16 mouse cellular contexts compared by ENCODE assay signal in genomic region chr17:48776502-48776902, GRCm38 (mm10).
DNase-seq lines count a peak whose midpoint lies in the region; ATAC-seq and TF ChIP-seq lines count a peak whose summit lies in the region.
"Had no signal": no experiment of that assay in that cellular context is flagged by ENCODE, and none has a peak within 500 bp of the region (broad histone marks: within the 10 kb centered on the region; RNA-seq: fewer than 3 reads in every experiment).

No protein-coding gene starts in this region.

- H3K36me3 ChIP-seq in forebrain, embryonic 12.5 days (replicated peaks) = no peaks in the 10 kb centered on the region
- no peaks in the 10 kb centered on the region for H3K36me3 ChIP-seq in hindbrain, embryonic 15.5 days
- H3K36me3 ChIP-seq in midbrain, postnatal 0 days (ENCODE audit: insufficient read depth, low read length) = no peaks in the 10 kb centered on the region
- H3K36me3 ChIP-seq in lung, postnatal 0 days (ENCODE audit: insufficient read depth, low read length) = no peaks in the 10 kb centered on the region
- H3K36me3 ChIP-seq: heart, embryonic 12.5 days had no signal

- H3K27me3 ChIP-seq in forebrain, embryonic 12.5 days = 0 out of 2 replicates have a peak, but pooled peaks cover 4% of the 10 kb centered on the region
- no peaks in the 10 kb centered on the region for H3K27me3 ChIP-seq in hindbrain, embryonic 15.5 days
- H3K27me3 ChIP-seq in midbrain, postnatal 0 days (ENCODE audit: insufficient read depth, low read length) = no peaks in the 10 kb centered on the region
- no peaks in the 10 kb centered on the region for H3K27me3 ChIP-seq in lung, postnatal 0 days (replicated peaks; ENCODE audit: insufficient read depth, low read length)
- H3K27me3 ChIP-seq: heart, embryonic 12.5 days had no signal

- no peak for TF ChIP-seq CTCF in midbrain, postnatal 0 days (IDR thresholded peaks at IDR 0.05)
- TF ChIP-seq CTCF in lung, postnatal 0 days (IDR thresholded peaks at IDR 0.05) = no peak

- H3K9me3 ChIP-seq in forebrain, embryonic 12.5 days = no peaks in the 10 kb centered on the region
- H3K9me3 ChIP-seq in hindbrain, embryonic 15.5 days = no peaks in the 10 kb centered on the region
- H3K9me3 ChIP-seq in midbrain, postnatal 0 days (ENCODE audit: low read length) = no peaks in the 10 kb centered on the region
- no peaks in the 10 kb centered on the region for H3K9me3 ChIP-seq in lung, postnatal 0 days (ENCODE audit: low read length)
- H3K9me3 ChIP-seq: heart, embryonic 12.5 days had no signal

- H3K27ac ChIP-seq in forebrain, embryonic 12.5 days = peak overlapping the region; percentile 79
- H3K27ac ChIP-seq in hindbrain, embryonic 15.5 days (replicated peaks) = peak overlapping the region; percentile 75
- H3K27ac ChIP-seq in midbrain, postnatal 0 days (ENCODE audit: low read depth, low read length) = peak overlapping the region; percentile 63
- no peak overlapping the region for H3K27ac ChIP-seq in lung, postnatal 0 days (ENCODE audit: low read length)
- H3K27ac ChIP-seq: kidney, postnatal 0 days; stomach, postnatal 0 days had no signal

- no peak overlapping the region for H3K4me3 ChIP-seq in forebrain, embryonic 12.5 days (replicated peaks)
- H3K4me3 ChIP-seq in hindbrain, embryonic 15.5 days = no peak overlapping the region
- H3K4me3 ChIP-seq in midbrain, postnatal 0 days (ENCODE audit: low read depth, low read length) = no peak overlapping the region
- H3K4me3 ChIP-seq in lung, postnatal 0 days (ENCODE audit: low read depth, low read length) = no peak overlapping the region
- H3K4me3 ChIP-seq: erythroblast, embryonic 14.5 days; heart, embryonic 12.5 days had no signal

- ATAC-seq in forebrain, embryonic 12.5 days (ENCODE audit: low FRiP score) = peak; percentile 56; the same call in 1 of the 2 replicates
- peak; percentile 40 for ATAC-seq in hindbrain, embryonic 15.5 days (ENCODE audit: low FRiP score, low read depth)
- ATAC-seq in midbrain, postnatal 0 days (ENCODE audit: low FRiP score) = no peak
- no peak for ATAC-seq in lung, postnatal 0 days
- ATAC-seq: CD4-positive, CD25-positive, alpha-beta regulatory T cell, adult 4 months had no signal

- H3K9ac ChIP-seq in forebrain, embryonic 12.5 days = peak overlapping the region; percentile 33
- no peak overlapping the region for H3K9ac ChIP-seq in hindbrain, embryonic 15.5 days
- peak overlapping the region; percentile 24; the same call in 1 of the 2 replicates for H3K9ac ChIP-seq in midbrain, postnatal 0 days (replicated peaks; ENCODE audit: low read length, poor library complexity, severe bottlenecking)
- no peak overlapping the region for H3K9ac ChIP-seq in lung, postnatal 0 days (replicated peaks; ENCODE audit: low read depth)
- H3K9ac ChIP-seq: heart, embryonic 12.5 days; lung, embryonic 14.5 days had no signal

- 3% methylated on average over 2 of the region's 2 CpGs for WGBS in forebrain, embryonic 12.5 days
- 10% methylated on average over 2 of the region's 2 CpGs for WGBS in hindbrain, embryonic 15.5 days
- 8% methylated on average over 2 of the region's 2 CpGs for WGBS in midbrain, postnatal 0 days
- 25% methylated on average over 2 of the region's 2 CpGs for WGBS in lung, postnatal 0 days

- peak; percentile 24 for DNase-seq in embryo, embryonic 9.5 days (ENCODE audit: extremely low spot score)
- DNase-seq in midbrain, postnatal 0 days (ENCODE audit: low spot score) = no peak
- no peak for DNase-seq in lung, adult 18-20 months
- no peak for DNase-seq in natural killer cell, adult 2 months (ENCODE audit: low spot score in 2 of 2)
- no peak for DNase-seq in lung, postnatal 0 days (ENCODE audit: low spot score)
- DNase-seq in cerebellum, postnatal 4 days (ENCODE audit: low spot score in 2 of 2) = no peak
- DNase-seq: cerebellum, adult 9-11 months; lung, embryonic 14.5 days; thymus, postnatal 36 days had no signal

- peaks cover 54% of the 10 kb centered on the region for H3K4me1 ChIP-seq in forebrain, embryonic 12.5 days
- peaks cover 47% of the 10 kb centered on the region for H3K4me1 ChIP-seq in hindbrain, embryonic 15.5 days (replicated peaks)
- peaks cover 15% of the 10 kb centered on the region; the same call in 1 of the 2 replicates for H3K4me1 ChIP-seq in midbrain, postnatal 0 days (ENCODE audit: insufficient read depth, low read length)
- no peaks in the 10 kb centered on the region for H3K4me1 ChIP-seq in lung, postnatal 0 days (ENCODE audit: insufficient read depth, low read depth, low read length)
- H3K4me1 ChIP-seq: heart, embryonic 12.5 days had no signal

- H3K4me2 ChIP-seq in forebrain, embryonic 12.5 days = peak overlapping the region; percentile 23; the same call in 1 of the 2 replicates
- H3K4me2 ChIP-seq in hindbrain, embryonic 15.5 days = no peak overlapping the region
- H3K4me2 ChIP-seq in midbrain, postnatal 0 days (ENCODE audit: low read depth, low read length, poor library complexity, severe bottlenecking) = no peak overlapping the region
- H3K4me2 ChIP-seq in lung, postnatal 0 days (replicated peaks; ENCODE audit: low read depth, low read length) = no peak overlapping the region
- H3K4me2 ChIP-seq: heart, embryonic 12.5 days; lung, embryonic 14.5 days had no signal

- TF ChIP-seq EP300 in lung, postnatal 0 days (IDR thresholded peaks at IDR 0.05) = no peak

Comparison
In these comparisons a context has a peak if more than half of its experiments do, and no peak if none do; other contexts are left out.
1. ATAC-seq: peak in forebrain, embryonic 12.5 days (single experiment) and hindbrain, embryonic 15.5 days (single experiment); none in midbrain, postnatal 0 days (single experiment) and lung, postnatal 0 days (single experiment).
2. H3K9ac ChIP-seq: peak in forebrain, embryonic 12.5 days (single experiment) and midbrain, postnatal 0 days (single experiment); none in hindbrain, embryonic 15.5 days (single experiment) and lung, postnatal 0 days (single experiment).